Mouse (Mus musculus): ENCODE measurements around the gene Fam104a.

The Fam104a gene

DNA sequence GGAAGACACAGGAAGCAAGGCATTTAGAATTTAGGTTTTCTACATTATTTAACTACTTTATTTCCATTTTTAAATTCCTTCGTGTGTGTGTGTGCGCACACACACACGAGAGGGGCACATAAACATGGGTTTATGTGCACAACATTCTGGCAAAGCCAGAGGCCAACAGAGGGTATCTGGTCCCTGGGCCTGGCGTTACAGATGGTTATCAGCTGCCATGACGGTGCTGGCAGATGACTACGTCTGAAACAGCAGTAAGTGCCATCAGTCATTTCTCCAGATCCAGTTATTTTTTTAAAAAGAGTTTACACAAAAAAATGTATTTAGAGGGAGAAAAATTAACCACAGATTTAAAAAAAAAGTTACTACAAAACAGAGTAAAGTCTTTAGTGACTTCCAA lies 17.8 kb downstream of the Fam104a start:
- DNase-seq (ENCODE audit: low read depth, low spot score), result no peak

DNA sequence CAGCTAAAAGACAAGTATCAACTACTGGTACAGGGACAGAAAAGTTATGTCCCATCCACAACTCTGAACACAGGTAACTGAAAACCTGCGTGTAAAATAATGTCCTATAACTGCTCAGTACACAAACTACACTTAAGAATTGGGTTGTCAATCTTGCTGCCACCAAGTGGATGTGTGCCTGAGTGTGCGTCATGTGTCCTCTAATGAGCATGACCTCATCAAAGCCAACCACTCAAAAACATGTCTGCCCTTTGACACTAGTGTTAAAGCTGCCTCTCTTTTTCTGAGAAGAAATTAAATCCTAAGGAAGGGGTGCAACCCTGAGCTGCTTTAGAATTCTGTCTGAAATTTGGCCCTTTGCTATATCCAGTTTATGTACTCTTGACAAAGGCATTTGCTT lies 19.7 kb downstream of the Fam104a start:
- no peak for DNase-seq (ENCODE audit: low read depth, low spot score)

DNA sequence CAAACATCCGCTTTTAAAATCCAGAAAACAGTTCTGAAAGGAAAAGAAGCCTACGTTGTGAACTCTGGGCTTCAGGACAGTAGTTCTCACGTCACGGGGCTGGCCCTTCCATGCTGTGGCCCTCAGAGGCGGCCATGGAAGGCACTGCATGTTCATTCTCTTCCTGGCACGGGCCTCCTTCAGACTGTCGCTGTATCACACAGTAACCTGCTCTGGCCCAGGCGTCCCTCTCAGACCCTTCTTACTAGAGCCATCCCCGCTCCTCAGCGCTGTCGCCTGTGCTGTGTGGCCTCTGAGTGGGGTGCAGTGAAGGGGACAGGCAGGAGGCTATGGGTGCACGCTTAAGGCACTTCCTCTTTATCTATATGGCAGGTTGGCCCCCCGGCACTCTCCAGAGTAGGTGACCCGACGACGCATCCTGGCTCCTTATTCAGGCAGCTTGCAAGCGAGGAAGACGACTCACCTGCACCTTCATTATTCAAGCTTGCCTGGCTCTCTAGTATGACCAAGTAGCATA lies 22.1 kb downstream of the Fam104a start:
- no peak for DNase-seq (ENCODE audit: low read depth, low spot score)

DNA sequence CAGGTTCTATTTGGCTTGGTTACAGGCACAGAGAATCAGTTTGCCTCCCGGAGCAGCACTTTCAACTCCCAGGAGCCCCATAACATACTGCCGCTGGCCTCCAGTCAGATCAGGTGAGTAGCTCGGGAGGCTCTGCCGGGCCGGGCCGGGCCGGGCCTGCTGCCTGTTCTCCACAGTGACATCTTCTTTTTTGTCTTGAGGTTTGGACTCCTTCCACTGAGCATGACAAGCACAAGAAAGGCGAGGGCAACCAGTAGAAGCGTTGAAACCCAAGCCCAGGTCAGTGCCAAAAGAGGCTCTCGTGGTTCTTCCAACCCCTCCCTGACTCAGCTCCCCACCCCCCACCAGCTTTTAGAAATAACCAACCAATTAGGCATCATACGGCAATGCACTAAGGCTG lies 23.0 kb downstream of the Fam104a start:
- no peak for DNase-seq (ENCODE audit: low read depth, low spot score)

DNA sequence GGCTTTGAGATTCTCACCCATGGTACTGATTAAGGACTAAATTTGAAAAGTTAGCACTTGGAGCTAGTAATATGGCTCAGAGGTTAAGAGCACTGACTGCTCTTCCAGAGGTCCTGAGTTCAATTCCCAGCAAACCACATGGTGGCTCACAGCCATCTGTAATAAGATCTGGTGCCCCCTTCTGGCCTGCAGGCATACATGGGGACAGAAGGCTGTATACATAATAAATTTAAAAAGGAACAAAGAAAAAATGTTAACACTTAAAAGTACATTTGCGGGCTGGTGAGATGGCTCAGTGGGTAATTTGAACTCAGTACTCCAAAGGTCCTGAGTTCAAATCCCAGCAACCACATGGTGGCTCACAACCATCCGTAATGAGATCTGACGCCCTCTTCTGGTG lies 23.7 kb downstream of the Fam104a start:
- peak; percentile 34 for DNase-seq (ENCODE audit: low read depth, low spot score)

DNA sequence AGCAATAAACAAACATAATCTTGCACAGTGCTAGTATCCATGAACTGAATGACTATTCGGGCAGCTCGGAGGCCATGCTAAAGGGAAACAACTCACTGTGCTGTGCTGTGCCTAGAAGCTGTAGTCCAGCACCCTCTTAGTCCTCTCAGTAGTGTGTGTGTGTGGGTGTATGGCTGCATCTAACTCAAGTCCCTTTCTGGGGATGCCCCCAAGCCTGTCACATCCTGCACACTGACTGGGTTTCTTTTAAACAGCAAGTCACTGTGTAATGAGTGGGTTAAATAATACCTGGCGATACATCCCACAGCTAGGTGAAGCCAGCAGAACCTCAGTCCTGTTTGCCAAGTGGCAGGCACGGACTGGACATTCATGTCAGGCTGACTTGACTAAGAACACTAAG lies 25.2 kb downstream of the Fam104a start:
- DNase-seq (ENCODE audit: low read depth, low spot score), result no peak

DNA sequence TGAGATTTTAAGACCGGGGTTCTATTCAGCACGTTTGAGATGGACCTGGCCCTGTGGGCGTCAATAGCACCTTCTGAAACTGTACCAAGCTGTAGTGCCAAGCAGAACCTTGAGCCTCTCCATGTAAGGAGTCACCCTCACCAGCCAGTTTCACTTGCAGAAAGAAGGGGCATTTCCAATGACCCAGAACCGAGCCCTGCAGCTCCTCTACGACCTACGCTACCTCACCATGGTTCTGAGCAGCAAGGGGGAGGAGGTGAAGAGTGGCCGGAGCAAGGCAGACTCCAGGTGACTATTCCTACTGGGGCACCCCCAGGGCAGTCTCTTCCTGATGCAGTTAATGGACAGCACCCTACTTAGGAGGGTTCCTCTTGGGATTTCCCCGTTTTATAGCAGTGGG lies 25.6 kb downstream of the Fam104a start:
- DNase-seq (ENCODE audit: low read depth, low spot score), result no peak

DNA sequence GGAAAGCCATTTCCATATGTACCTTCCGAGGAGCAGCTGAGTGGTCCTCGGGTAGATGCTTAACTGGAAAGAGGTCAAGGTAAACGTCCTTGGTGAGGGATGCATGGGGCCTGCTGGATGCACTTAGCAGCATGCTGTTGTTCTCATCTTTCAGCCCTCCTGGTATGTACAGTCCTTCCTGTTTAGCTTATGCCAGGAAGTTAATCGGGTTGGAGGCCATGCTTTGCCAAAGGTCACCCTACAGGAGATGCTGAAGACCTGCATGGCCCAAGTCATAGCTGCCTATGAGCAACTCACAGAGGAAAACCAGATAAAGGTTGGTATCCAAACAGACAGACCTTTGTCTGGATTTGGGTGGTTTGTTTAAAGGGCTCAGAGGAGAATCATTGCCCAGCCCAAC lies 26.7 kb downstream of the Fam104a start:
- DNase-seq (ENCODE audit: low read depth, low spot score), result no peak

DNA sequence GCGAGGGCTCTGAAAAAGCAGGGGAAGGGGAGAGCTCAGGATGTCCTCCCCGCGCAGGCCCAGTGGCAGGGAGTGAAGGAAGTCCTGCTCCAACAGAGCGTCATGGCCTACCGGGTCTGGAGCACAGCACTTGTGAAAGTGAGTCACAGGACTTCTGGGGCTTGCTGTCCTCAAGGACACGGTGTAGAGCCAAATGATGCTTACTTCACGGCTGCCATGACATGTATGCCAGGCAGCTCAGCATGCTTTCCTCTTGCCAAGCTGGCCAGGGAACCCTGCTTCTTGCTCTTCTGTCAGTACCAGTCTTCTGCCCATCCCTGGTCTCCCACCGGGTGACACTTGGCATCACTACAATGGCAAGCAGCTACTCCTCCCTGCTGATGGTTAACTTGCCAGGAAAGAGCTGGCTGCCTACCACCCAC lies 27.4 kb downstream of the Fam104a start:
- no peak for DNase-seq (ENCODE audit: low read depth, low spot score)

DNA sequence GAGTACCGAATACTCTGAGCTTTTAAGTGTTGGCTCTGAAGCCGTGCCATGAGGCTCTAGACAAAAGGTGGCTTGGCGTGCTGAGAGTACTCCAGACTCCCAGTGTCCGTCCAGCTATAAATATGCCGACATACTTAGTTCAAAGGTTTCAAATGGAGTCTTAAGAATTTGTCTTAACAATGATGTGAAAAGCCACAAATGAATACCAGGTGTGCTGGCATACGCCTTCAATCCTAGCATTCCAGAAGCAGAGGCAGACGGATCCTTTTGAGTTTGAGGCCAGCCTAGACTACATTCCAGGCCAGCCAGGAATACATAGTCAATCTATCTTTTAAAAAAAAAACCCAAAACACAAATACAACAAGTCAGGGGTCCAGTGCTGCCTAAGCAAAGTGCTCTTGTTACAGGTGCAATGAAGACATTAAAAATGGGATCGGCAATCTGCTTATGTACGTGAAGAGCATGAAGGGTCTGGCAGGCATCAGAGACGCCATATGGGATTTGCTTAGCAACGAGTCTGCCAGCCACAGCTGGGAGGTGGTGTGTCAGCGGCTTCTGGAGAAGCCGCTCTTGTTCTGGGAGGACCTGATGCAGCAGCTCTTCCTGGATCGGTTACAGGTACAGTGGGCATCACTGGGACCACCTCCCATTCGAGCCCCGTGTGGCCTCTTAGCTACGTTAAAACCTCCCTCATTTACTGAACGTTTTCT lies 29.2 kb downstream of the Fam104a start:
- DNase-seq (ENCODE audit: low read depth, low spot score), result no peak

DNA sequence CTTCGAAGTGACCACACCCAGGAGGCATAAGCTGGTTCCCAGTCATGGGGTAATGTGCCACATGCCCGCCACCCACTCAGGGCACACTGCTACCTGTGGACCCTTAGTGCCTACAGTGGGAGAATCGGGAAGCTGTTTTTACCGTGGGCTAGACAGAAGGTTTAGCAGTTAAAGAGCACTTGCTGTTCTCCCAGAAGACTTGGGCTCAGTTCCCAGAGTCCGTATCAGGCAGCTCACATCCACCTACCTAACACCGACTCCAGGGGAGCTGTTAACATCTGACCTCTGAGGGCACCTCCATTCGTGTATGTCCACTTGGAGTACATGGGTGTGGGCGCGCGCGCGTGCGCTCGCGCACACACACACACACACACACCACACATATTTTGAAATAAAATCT lies 29.9 kb downstream of the Fam104a start:
- no peak for DNase-seq (ENCODE audit: low read depth, low spot score)

DNA sequence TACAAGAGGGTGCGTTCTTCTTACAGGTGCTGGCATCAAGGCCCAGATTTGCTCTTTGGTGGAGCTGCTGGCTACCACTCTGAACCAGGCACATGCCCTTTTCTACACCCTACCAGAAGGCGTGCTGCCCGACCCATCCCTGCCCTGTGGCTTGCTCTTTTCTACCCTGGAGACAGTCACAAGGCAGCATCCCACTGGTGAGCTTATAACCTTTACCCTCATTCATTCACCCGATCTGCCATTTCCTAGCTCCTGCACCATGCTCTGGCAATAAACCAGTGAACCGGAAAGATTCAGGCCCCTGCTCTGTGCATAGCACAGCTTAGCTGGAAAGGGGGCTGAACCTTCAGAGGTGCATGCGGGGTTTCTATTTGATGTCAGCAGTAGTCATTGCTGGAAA lies 31.4 kb downstream of the Fam104a start:
- DNase-seq (ENCODE audit: low read depth, low spot score), result no peak

DNA sequence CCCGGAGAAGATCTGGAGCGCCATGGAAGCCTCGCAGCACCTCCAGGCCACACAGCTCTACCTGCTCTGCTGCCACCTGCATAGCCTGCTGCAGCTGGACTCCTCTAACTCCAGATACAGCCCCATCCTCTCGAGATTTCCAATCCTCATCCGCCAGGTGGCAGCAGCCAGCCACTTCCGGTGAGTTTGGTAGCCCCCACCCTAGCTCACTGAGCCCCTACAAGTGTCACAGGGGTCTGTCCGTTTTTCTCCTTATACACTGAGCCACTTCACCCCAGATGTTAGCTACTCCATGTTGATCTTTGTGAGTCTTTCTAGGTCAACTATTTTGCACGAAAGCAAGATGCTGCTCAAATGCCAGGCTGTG lies 32.1 kb downstream of the Fam104a start:
- DNase-seq (ENCODE audit: low read depth, low spot score), result peak; percentile 27

DNA sequence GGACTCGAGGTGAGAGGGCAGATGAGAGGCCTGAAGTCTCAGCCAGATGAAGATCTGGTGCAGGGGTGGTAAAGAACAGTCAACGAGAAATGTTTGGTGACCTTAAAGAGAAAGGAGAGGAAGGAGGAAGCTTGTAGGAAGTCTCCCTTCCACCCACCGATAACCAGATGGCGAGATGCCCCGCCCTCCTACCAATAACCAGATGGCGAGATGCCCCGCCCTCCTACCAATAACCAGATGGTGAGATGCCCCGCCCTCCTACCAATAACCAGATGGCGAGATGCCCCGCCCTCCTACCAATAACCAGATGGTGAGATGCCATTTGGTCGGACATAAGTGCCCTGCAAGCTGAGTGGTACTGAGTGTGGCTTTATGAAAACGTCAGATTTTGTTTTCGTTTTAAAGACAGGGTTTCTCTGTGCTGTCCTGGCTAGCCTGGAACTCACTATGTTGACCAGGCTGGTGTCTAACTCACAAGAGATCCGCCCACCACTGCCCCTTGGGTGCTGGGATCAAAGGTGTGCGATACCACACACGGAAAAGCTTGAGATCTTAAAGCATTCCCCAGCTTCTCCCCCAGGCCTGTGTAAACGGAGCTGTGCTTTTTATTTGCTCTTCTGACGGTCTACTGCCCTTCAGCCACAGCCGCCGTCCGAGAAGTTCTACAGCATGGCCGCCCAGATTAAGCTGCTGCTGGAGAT lies 32.6 kb downstream of the Fam104a start:
- peak; percentile 79 for DNase-seq (ENCODE audit: low read depth, low spot score)

DNA sequence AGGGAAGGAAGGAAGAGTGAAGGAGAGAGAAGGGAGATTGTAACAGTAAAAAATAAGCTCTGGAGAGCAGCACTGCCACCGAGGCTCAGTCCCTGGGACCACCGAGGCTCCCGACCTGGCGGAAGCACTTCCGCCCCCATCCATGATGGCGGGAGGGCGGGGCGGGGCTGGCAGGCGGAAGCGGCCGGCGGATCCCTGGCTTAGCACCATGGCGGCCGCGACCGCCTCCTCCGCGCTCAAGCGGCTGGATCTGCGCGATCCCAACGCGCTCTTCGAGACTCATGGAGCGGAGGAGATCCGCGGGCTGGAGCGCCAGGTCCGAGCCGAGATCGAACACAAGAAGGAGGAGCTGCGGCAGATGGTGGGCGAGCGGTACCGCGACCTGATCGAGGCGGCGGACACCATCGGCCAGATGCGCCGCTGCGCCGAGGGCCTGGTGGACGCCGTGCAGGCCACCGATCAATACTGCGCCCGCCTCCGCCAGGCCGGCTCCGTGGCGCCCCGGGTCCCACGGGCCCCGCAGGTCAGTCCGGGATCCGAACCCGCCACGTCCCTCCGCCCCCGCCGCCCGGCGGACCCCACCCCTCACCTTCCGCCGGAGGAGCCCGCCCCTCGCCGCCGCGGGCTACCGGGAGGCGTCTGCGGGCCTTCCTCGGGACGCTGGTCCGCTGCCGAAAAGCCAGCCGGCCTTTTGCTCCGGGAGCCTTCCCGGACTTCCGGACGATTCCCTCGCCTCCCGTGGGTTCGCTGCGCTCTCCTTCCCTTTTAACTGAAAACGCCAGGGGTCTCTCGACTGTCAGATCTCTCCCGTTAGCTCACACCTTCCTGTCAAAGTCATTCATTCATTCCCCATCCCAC lies 34.4 kb downstream of the Fam104a start, which contains the start of gene Slc39a11:
Gene Slc39a11 (minus strand): TSS at position 727 of the 858 bp plus-strand sequence.
- peak; percentile 91 for DNase-seq (ENCODE audit: low read depth, low spot score)

DNA sequence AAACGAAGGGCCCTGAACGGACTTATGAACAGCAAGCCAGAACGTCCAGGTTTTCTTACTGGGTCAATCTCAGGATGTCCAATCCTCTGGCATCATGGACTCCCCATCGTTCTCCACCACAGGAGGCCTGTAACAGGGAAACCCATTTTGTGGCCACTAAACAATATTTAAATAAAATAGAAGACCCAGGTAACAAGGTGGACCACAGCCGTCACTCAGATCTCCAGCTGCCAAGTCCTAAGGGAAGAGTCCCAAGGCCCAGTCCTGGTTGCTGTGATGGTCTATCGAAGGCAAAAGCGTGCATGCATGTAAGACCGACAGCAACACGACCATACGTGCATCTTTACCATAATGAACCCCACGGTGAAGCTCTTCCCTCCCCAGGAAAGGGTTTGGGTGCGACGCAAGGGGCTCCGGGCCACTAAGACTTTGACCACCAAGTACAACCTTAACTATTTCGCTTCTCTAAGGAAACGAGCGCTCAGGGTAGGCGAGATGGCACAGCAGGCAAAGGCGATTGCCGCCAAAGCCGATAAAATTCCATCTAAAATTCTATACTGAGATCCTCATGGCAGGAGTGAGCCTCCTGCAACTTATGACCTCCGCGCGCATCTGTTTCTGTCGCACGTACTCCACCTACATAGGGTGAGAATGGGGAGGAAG lies 35.1 kb downstream of the Fam104a start, which contains the start of gene Cog1:
Gene Cog1 (plus strand): TSS at position 480 of the 663 bp plus-strand sequence.
- no peak for DNase-seq (ENCODE audit: low read depth, low spot score)

DNA sequence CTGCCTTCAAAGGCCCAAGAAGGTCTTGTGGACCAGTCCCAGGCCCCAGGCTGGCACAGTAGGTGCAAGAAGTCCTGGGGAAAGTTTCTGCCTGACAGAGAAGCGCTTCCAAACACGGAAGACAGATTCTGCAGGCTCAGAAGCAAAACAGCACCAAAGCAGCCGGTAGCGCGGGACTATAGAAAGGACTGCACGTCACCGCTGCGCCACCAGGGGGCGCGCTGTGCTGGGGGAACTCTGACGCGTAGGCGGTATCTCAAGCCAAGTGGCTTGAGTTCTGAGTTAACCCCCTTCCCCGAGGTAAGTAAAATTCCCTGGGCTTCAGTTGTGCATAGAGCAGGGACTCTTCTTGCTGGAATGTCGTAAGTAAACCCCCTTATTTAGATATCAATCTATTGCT lies 35.8 kb downstream of the Fam104a start:
- DNase-seq (ENCODE audit: low read depth, low spot score), result peak; percentile 91

DNA sequence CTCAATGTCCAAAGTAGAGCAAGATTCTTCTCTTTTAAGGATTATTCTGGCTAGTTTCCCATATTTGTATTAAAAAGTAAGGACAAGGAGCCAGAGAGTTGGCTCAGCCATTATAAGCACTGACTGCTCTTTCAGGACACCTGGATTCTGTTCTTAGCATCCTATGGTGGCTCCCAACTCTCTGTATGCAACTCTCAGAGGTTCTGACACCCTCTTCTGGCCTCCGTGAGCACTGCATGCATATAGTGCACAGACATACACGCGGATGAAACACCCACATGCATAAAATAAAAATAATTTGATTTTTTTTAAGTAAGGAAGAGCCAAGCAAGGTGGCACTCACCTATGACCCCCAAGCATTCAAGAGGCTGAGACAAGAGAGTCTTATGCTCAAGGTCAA lies 38.8 kb downstream of the Fam104a start:
- no peak for DNase-seq (ENCODE audit: low read depth, low spot score)

DNA sequence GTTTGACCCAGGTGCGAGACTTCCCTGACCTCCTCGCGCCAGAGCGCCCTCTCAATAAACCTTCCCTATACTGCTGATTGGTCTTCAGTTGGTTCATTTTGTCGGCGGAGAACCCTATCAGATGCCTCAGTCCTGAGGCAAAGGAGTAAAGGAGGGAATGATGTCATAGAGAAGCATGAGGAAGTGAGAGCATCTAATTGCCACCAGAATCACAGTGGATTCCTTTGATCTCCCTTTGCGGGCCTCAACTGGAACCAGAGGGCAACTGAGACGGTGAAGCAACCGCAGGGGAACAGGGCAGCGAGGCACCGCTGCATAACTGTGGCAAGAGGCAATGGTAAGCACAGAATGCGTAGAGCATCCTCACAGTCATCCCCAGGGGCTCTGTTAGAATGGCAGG lies 45.3 kb downstream of the Fam104a start:
- no peak for DNase-seq (ENCODE audit: low read depth, low spot score)

DNA sequence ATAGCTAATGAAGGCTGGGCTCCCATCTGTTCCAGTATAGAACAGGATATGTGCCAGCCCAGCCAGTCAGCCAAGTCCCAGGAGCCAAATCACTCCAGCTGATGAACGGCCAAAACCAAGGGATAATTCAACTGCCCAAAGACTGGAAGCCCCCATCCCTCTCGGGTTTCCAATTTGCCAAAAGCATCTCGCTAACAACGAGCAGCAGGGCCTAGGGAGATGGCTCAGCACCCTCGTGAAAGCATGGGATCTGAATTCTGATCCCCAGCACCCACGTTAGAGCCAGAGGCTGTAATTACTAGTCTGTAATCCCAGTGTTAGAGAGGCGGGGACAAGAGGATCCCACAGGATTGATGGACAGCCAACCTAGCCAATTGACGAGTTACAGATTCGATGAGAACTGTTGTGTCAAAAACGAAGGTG lies 49.2 kb downstream of the Fam104a start:
- no peak for DNase-seq (ENCODE audit: low read depth, low spot score)

DNA sequence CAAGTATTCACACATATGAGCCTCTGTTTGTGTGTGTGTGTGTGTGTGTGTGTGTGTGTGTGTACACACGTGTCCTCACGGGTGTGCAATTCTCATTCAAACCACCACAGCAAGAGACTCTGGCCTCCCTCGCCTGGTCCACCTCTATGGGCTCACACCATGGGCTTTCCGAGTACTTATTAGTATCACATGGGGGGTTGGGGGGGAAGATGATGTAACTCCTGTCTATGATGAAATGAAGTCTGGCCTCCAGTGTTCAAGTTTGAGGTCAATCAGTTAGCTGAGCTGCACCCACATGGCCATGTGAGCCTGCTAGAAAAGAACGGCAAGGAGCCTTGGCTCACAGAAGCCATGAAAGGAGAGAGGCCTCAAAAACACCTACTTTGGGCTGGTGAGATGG lies 50.6 kb downstream of the Fam104a start:
- DNase-seq (ENCODE audit: low read depth, low spot score), result no peak

DNA sequence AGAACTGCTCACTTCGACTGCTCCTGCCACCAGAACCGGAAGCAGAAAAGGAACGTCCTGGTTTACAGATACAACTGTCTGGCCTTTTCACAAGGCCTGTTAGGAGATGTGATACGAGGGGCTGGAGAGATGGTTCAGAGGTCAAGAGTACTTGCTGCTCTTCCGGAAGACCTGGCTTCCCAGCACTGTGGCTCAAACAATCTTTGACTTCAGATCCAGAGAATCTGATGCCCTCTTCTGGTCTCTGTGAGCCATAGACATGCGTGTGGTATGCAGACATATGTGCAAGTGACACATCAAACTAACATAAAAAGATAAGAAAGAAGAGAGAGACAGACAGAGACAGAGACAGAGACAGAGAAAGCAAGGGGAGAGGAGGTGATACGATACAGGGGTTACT lies 51.7 kb downstream of the Fam104a start:
- no peak for DNase-seq (ENCODE audit: low read depth, low spot score)

Measured in A20 (cell line).